Mouse (Mus musculus) lung, postnatal 0 days (tissue): ENCODE measurements around the gene Tmem150a. TPM values are rescaled to one million over a fixed set of nuclear protein-coding genes. Genes with fewer than 3 reads are reported as not detected.

Experiments
- ATAC-seq: fragments of 200-750 bp; cut with Nextera tagmentation; 2 replicates; pipeline ENCODE4 v1.8.0; 2017; ENCODE audit warnings: moderate library complexity
- DNase-seq: peaks from one replicate; pipeline ENCODE4 v3.0.0-alpha.2; 2016; ENCODE audit warnings: low spot score
- H3K27ac ChIP-seq: fragments of 300-500 bp; sonication (generic); 2 replicates; pipeline ENCODE4 v1.5.1; 2014; ENCODE audit warnings: antibody characterized with exemption, mild to moderate bottlenecking, low read length, mixed read lengths
- H3K27me3 ChIP-seq: fragments of 300-500 bp; sonication (generic); replicated peaks from 2 replicates; pipeline ENCODE4 v1.6.1; 2014; ENCODE audit warnings: low read length, mixed read lengths; ENCODE audit not compliant: insufficient read depth
- H3K36me3 ChIP-seq: fragments of 300-500 bp; sonication (generic); 2 replicates; pipeline ENCODE4 v1.6.1; 2014; ENCODE audit warnings: low read length, mixed read lengths; ENCODE audit not compliant: insufficient read depth
- H3K4me1 ChIP-seq: fragments of 300-500 bp; sonication (generic); 2 replicates; pipeline ENCODE4 v1.6.1; 2014; ENCODE audit warnings: antibody characterized with exemption, low read depth, low read length, mixed read lengths; ENCODE audit not compliant: insufficient read depth
- H3K4me2 ChIP-seq: fragments of 300-500 bp; sonication (generic); replicated peaks from 2 replicates; pipeline ENCODE4 v1.6.1; 2014; ENCODE audit warnings: low read depth, mild to moderate bottlenecking, low read length, moderate library complexity, mixed read lengths
- H3K4me3 ChIP-seq: fragments of 300-500 bp; sonication (generic); 2 replicates; pipeline ENCODE4 v1.5.1; 2014; ENCODE audit warnings: low read depth, low read length
- H3K9ac ChIP-seq: fragments of 300-500 bp; sonication (generic); replicated peaks from 2 replicates; pipeline ENCODE4 v1.6.1; 2014; ENCODE audit warnings: low read depth, mild to moderate bottlenecking
- H3K9me3 ChIP-seq: fragments of 300-500 bp; sonication (generic); 2 replicates; pipeline ENCODE4 v1.6.1; 2016; ENCODE audit warnings: low read length, mixed read lengths
- CTCF ChIP-seq: IDR thresholded peaks from 2 replicates; pipeline ENCODE4 v1.5.1; 2016; ENCODE audit warnings: antibody characterized with exemption, mild to moderate bottlenecking
- EP300 ChIP-seq: IDR thresholded peaks from 2 replicates; pipeline ENCODE4 v1.6.1; 2016; ENCODE audit warnings: antibody characterized with exemption, mild to moderate bottlenecking, control low read depth
- WGBS: fragments of 180-500 bp; shearing (Covaris S2); extraction: QIAGEN DNeasy Blood & Tissue Kit; methylation state at CpG from one replicate; pipeline ENCODE4 v1.1.7; 2014; 5-methylcytosine and 5-hydroxymethylcytosine counted together
- polyA plus RNA-seq: library from polyadenylated mRNA; unstranded; fragments of >200 nt; fragmentation: Nextera tagmentation; extraction: Ambion mirVana; gene quantifications from 2 replicates; pipeline ENCODE4 v1.2.1, GENCODE M21; 2015

Gene Tmem150a
- polyA plus RNA-seq, 1 experiment from 2014 or later, result 17.6 TPM

- no peak overlapping the region for H3K9ac ChIP-seq
- no peak for TF ChIP-seq CTCF
- no peak for TF ChIP-seq EP300
- no peak overlapping the region for H3K4me3 ChIP-seq
- WGBS, result 89% methylated on average over 10 of the region's 10 CpGs
- H3K27me3 ChIP-seq, result no peaks in the 10 kb centered on the region
- no peak for DNase-seq
- ATAC-seq, result no peak
- H3K36me3 ChIP-seq, result peaks cover 19% of the 10 kb centered on the region
- H3K9me3 ChIP-seq, result no peaks in the 10 kb centered on the region
- H3K4me1 ChIP-seq, result peaks cover 26% of the 10 kb centered on the region
- H3K4me2 ChIP-seq, result no peak overlapping the region
- H3K27ac ChIP-seq, result 0 out of 2 replicates have a peak overlapping the region, but pooled peaks have one; percentile 9
Observed at GRCm38 (mm10) chr6:72358086-72358764, 3.0 kb downstream of the Tmem150a start.

DNA sequence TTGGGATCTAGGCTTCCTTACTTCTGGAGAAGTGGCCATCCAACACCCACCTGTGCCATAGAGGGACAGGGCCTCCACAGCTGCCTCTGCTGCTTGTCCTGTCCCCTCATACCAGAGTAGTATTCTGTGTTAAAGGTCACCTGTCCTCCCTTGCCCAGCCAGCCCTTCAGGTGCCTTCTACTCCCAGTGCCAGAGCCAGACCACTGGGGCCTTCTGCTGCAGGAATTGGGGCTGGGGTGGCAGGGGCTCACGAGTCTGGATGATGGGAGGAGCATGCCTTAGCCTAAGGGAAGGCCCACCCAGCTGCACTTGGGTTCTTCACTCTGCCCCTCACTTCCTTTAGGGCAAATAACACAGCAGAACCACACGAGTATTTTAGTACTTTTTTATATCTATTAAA, 4.1 kb downstream of the Tmem150a start:
- 86% methylated on average over 2 of the region's 2 CpGs for WGBS
- ATAC-seq, result no peak
- H3K4me1 ChIP-seq, result peaks cover 16% of the 10 kb centered on the region; the same call in 1 of the 2 replicates
- no peaks in the 10 kb centered on the region for H3K9me3 ChIP-seq
- H3K36me3 ChIP-seq, result peaks cover 19% of the 10 kb centered on the region
- no peak overlapping the region for H3K9ac ChIP-seq
- H3K4me2 ChIP-seq, result no peak overlapping the region
- no peak overlapping the region for H3K27ac ChIP-seq
- no peak for TF ChIP-seq EP300
- TF ChIP-seq CTCF, result no peak
- DNase-seq, result no peak
- H3K27me3 ChIP-seq, result no peaks in the 10 kb centered on the region
- H3K4me3 ChIP-seq, result no peak overlapping the region

GRCm38 (mm10) chr6:72359891-72360598, 4.8 kb downstream of the Tmem150a start:
- H3K27ac ChIP-seq, result 0 out of 2 replicates have a peak overlapping the region, but pooled peaks have one; percentile 71
- DNase-seq (no peak), ATAC-seq (no peak)
- H3K27me3 ChIP-seq, result no peaks in the 10 kb centered on the region
- H3K36me3 ChIP-seq, result peaks cover 19% of the 10 kb centered on the region
- peaks cover 10% of the 10 kb centered on the region; the same call in 1 of the 2 replicates for H3K4me1 ChIP-seq
- H3K4me3 ChIP-seq, result no peak overlapping the region
- 73% methylated on average over 11 of the region's 11 CpGs for WGBS
- no peaks in the 10 kb centered on the region for H3K9me3 ChIP-seq
- no peak overlapping the region for H3K9ac ChIP-seq
- 0 out of 2 replicates have a peak overlapping the region, but pooled peaks have one; percentile 71 for H3K4me2 ChIP-seq
- TF ChIP-seq EP300 (no peak), CTCF (no peak)

DNA sequence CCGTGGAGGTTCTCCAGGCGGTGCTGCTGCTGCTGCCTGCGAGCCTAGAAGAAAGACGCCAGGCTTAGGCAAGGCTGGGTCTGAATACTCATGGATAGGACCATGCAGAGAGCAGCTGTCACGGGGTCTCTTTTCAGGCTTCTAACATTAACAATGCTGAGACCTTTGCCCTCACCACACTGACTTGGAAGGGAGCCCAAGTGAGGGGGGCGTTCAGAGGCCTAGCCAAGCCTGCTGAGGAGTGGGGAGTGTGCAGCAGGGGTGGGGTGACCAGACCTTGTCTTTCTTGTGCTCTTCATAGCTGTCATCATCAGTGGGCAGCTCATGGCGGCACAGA, 5.3 kb downstream of the Tmem150a start:
- TF ChIP-seq CTCF (no peak), EP300 (no peak)
- Histone ChIP-seq H3K36me3 (peaks cover 19% of the 10 kb centered on the region), H3K27me3 (no peaks in the 10 kb centered on the region), H3K4me2 (peak overlapping the region; percentile 71; the same call in 1 of the 2 replicates), H3K9ac (no peak overlapping the region), H3K4me3 (no peak overlapping the region), H3K9me3 (no peaks in the 10 kb centered on the region), H3K4me1 (peaks cover 10% of the 10 kb centered on the region; the same call in 1 of the 2 replicates), H3K27ac (peak overlapping the region; percentile 71; the same call in 1 of the 2 replicates)
- 53% methylated on average over 7 of the region's 7 CpGs for WGBS
- ATAC-seq, result no peak
- DNase-seq, result no peak

GRCm38 (mm10) chr6:72361121-72361551, 5.9 kb downstream of the Tmem150a start:
- no peak for ATAC-seq
- TF ChIP-seq CTCF (no peak), EP300 (no peak)
- Histone ChIP-seq H3K9me3 (no peaks in the 10 kb centered on the region), H3K9ac (peak overlapping the region; percentile 69; the same call in 1 of the 2 replicates), H3K27ac (peak overlapping the region; percentile 71), H3K4me3 (peak overlapping the region; percentile 65), H3K36me3 (peaks cover 19% of the 10 kb centered on the region), H3K4me2 (peak overlapping the region; percentile 71), H3K27me3 (no peaks in the 10 kb centered on the region), H3K4me1 (peaks cover 8% of the 10 kb centered on the region; the same call in 1 of the 2 replicates)
- WGBS, result 25% methylated on average over 5 of the region's 5 CpGs
- DNase-seq, result peak; percentile 64
